Mouse (Mus musculus): Measurements from ENCODE around the gene Smarcd2.
"Not testable (repeated sequence)": the region's sequence is repeated elsewhere in the genome, so short reads cannot be mapped to it uniquely, and the experiment has no call there.

Smarcd2 gene

GRCm38 (mm10) chr11:106274971-106275411 lies 2.2 kb upstream of the Smarcd2 start:
- DNase-seq: peak; percentile 75

- no peak for DNase-seq
These were observed 1.6 kb upstream of the Smarcd2 start for GRCm38 (mm10) chr11:106274374-106274773.

DNA sequence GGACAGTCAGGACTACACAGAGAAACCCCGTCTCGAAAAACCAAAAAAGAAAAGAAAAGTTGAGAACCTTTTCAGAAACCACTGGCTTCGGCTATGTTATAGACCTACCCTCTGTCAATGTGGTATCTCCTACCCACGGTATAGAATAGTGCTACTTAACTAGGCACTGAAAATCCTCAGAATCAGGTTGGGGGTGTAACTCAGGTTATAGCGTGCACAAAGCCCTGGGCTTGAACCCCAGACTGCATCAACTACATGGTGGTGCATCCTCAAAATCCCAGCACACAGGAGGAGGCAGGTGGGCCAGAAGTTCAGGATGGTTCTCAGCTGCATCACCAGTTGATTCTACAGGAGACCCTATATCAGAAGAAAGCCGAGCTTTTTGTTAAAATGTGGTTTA lies 1.0 kb upstream of the Smarcd2 start:
- no peak for DNase-seq

- DNase-seq: no peak
These were observed 526 bp upstream of the Smarcd2 start for GRCm38 (mm10) chr11:106273311-106273684.

GRCm38 (mm10) chr11:106271794-106272643 lies 753 bp downstream of the Smarcd2 start:
- DNase-seq: peak; percentile 57

GRCm38 (mm10) chr11:106271131-106271793 lies 1.5 kb downstream of the Smarcd2 start:
- DNase-seq: no peak

GRCm38 (mm10) chr11:106269060-106269431 lies 3.7 kb downstream of the Smarcd2 start:
- peak; percentile 35 for DNase-seq

- DNase-seq: peak; percentile 82
These were observed 4.3 kb downstream of the Smarcd2 start for GRCm38 (mm10) chr11:106268326-106269059.

GRCm38 (mm10) chr11:106267871-106268270 lies 4.9 kb downstream of the Smarcd2 start:
- no peak for DNase-seq

- DNase-seq: peak; percentile 73
These were observed 5.4 kb downstream of the Smarcd2 start for GRCm38 (mm10) chr11:106267311-106267852.

- DNase-seq: no peak
These were observed 6.3 kb downstream of the Smarcd2 start for GRCm38 (mm10) chr11:106266431-106266830.

DNA sequence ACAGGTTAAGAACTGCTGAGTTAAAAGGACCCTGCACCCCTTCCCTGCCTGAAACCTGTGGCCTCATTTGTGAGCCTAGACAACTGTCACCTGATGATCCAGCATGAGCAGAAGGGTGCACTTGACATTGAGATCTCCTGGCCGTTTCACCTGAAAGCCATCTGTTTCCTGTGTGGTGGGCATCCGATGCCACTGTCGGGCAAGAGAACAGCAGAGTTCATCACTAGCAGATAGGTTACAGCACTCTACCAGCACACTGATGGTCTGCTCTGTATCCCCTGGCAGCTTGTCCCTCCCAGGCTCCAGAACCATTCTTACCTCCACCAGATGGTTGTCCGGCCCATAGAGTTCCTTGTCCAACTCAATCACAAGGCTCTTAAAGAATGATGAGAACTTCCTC lies 7.2 kb downstream of the Smarcd2 start:
- DNase-seq: no peak

DNA sequence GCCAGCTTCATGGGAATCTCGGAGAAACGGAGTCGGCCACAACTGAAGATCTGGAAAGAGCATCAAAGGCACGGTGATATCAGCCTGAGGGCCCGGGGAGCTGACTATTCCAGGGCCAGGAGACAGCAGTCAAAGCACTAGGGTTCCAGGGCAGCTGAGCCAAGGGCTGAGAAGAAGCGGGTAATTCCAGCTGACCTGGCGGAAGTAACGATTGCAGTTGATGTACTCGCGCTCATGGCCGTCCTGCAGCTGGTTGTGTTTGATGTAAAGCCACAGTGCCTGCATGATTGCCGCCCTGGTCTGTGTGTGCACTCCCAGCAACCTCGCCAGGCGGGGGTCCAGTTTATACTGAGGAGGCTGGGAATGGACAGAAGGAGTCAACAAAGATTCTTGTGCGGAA lies 7.8 kb downstream of the Smarcd2 start:
- no peak for DNase-seq

GRCm38 (mm10) chr11:106263963-106264362 lies 8.8 kb downstream of the Smarcd2 start:
- DNase-seq: no peak

DNA sequence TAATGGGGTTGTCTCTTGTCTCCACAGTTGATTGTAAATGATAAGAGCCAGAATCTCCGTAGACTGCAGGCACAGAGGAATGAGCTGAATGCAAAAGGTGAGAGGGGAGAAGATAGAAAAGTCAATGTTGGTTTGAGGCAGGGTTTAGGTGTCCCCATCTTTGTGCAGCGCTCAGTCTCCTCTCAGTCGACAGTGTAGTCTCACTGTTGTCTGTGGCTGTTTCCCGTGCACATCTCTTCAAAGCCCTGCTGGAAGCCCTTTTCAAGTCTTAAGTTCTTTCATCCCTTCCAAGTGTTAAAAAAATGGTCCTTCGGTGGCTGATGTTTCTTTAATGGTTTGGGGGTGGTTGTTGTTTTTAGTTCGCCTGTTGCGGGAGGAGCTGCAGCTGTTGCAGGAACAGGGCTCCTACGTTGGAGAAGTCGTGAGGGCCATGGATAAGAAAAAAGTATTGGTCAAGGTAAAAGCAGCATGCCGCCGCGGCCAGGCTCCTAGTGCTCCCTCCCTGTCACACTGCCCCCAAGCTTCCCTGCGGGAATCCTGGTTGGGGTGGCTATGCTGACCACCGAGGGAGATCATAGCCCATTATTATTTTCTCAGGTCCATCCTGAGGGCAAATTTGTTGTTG lies 11.8 kb downstream of the Smarcd2 start:
- DNase-seq: no peak

DNA sequence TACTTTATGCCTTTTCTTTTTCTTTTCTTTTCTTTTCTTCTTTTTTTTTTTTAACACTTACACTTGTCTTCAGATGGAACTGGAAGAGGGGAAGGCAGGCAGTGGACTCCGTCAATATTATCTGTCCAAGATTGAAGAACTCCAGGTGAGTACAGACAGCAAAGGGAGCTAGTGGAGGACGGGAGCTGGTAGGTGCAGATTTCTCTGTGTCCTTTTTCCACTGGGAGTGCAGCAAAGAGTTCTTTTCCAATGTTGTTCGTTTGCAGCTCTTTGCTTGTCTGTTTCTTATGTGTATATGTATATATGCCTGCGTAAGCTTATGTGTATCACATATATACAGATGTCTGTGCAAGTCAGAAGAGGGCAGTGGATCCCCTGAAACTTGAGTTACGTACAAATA lies 16.0 kb downstream of the Smarcd2 start:
- DNase-seq: peak; percentile 60

- peak; percentile 99 for DNase-seq
These were observed 16.9 kb downstream of the Smarcd2 start, which contains the start of the genes Ftsj3 and Psmc5 for GRCm38 (mm10) chr11:106255685-106256451. Ftsj3 (minus strand) TSS chr11:106256079. Psmc5 (plus strand) TSS chr11:106256154.

DNA sequence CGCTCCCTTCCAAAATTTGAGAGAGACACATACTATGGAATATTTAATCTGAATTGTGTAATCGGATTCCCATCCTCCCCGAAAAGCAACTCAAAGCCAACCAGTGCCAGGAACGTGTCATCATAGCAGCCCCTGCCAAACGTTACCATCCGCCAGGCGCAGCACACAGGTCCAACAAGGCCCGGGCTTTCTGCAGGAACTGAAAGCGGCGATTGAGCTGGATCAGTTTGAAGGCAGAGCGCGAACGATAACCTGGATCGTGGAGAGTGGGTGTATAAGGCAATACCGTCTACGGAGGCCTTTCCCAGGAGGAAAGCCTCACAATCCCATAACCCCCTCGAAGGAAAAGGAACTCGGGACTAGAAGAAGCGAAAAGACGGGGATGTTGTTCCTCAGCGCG lies 17.6 kb downstream of the Smarcd2 start:
- no peak for DNase-seq

DNA sequence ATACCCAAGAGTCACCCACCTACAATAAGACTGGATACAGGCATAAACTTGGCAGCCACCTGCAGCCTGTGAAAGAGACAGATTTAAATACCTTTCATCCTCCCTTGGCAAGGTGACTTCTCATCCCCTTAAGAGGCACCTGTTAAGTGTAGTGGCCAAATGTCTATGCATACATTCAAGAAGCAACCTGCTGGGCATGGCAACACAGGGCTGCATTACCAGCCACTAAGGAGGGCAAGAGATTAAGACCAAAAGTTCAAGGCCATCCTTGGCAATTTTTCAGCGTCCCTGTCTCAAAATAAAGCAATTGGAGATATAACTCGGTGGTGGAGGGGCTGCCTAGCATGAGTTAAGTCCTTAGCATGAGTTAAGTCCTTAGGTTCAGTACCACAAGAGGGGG lies 18.0 kb downstream of the Smarcd2 start:
- no peak for DNase-seq

DNA sequence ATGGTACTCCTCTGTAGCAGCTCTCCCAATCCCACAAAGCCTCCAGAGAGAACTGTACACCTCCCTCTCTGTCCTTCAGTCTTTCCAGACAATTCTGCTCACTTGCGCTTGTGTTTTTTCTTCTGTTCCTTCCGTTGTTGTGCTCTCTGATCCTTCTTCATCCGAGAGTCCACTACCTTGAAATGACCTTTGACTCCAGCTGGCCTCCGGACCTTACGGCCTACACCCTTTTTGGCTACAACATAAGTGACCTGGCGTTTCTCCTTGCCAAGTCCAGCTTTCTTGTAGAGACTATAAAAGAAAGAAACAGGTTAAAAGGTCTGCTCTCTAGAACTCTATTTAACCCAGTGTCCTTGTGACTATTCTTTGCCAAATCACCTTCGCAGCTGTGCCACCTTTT lies 23.4 kb downstream of the Smarcd2 start:
- peak; percentile 73 for DNase-seq

GRCm38 (mm10) chr11:106246834-106247233 lies 25.9 kb downstream of the Smarcd2 start:
- DNase-seq: no peak

GRCm38 (mm10) chr11:106233978-106234377 lies 38.8 kb downstream of the Smarcd2 start:
- not testable (repeated sequence) for DNase-seq
